Mouse (Mus musculus) thymus, adult 2 months (tissue): Measurements from ENCODE around the gene Perp.

Source experiments
- CTCF ChIP-seq: fragments of 200-500 bp; IDR thresholded peaks from 2 replicates; pipeline ENCODE4 v1.5.1; 2012; ENCODE audit warnings: mild to moderate bottlenecking, control low read depth, low read length, moderate library complexity, borderline replicate concordance; ENCODE audit not compliant: control insufficient read depth, poor library complexity, insufficient read depth; ENCODE audit errors: extremely low read depth
- POLR2A ChIP-seq: fragments of 200-500 bp; IDR thresholded peaks from 2 replicates; pipeline ENCODE4 v1.6.1; 2012; ENCODE audit warnings: mild to moderate bottlenecking, low read length, control low read depth, moderate library complexity; ENCODE audit not compliant: control insufficient read depth, poor library complexity, insufficient read depth; ENCODE audit errors: extremely low read depth

DNA sequence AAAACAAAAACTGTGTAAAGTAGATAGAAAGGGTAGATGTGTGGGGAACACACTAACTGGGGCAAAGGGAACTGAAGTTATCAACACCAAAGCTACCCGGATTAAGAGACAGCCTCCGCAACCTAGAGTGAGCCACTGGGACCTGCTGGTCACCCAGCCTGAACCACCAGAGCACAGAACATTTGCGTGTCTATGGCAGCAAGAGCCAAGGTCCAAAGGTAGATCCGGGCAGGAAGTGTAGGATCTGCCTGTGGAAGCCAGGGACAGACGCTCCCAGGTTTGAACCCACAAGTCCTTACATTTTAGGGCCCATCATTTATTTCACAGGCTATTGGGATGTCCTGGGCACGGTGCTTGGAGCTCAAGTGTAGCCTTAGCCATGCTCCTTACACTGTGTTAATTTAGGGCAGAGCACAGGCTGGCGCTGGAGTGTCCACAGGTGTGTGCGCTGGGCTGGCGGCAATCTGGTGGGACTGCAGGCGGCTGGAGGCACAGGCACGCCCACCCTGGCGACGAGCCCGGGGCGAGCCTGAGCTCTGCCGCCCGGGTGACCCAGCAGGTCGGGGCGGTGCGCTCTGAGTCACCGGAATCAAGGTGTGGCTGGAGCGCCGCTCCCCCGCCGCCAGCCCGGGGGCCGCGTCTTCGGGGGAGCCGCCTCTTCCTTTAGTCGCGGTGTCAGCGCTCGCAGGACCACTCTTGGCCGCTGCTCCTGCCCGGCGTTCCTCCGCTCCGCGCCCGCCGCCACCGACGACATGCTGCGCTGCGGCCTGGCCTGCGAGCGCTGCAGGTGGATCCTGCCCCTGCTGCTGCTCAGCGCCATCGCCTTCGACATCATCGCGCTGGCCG is at the start of gene Perp:
- TF ChIP-seq CTCF (no peak), POLR2A (no peak)
